Mouse (Mus musculus) liver, embryonic 11.5 days (tissue): ENCODE measurements around the gene Adk. TPM values are rescaled to one million over a fixed set of nuclear protein-coding genes. Genes with fewer than 3 reads are reported as not detected.

Experiments
- ATAC-seq: fragments of 200-750 bp; cut with Nextera tagmentation; replicated peaks from 2 replicates; pipeline ENCODE4 v1.8.0; 2017; ENCODE audit warnings: moderate number of reproducible peaks, mild to moderate bottlenecking, moderate TSS enrichment, moderate library complexity; ENCODE audit not compliant: low FRiP score
- DNase-seq: peaks from one replicate; pipeline ENCODE4 v3.0.0-alpha.2; 2017; ENCODE audit warnings: low spot score
- H3K27ac ChIP-seq: fragments of 300-500 bp; sonication (generic); 2 replicates; pipeline ENCODE4 v1.5.1; 2014; ENCODE audit warnings: mild to moderate bottlenecking, low read depth, low read length, control low read depth
- H3K27me3 ChIP-seq: fragments of 300-500 bp; sonication (generic); replicated peaks from 2 replicates; pipeline ENCODE4 v1.6.1; 2014; ENCODE audit warnings: low read length, mixed read lengths; ENCODE audit not compliant: control insufficient read depth, insufficient read depth
- H3K36me3 ChIP-seq: fragments of 300-500 bp; sonication (generic); 2 replicates; pipeline ENCODE4 v1.6.1; 2014; ENCODE audit warnings: mild to moderate bottlenecking, low read length, moderate library complexity, mixed read lengths; ENCODE audit not compliant: control insufficient read depth, insufficient read depth
- H3K4me1 ChIP-seq: fragments of 300-500 bp; sonication (generic); replicated peaks from 2 replicates; pipeline ENCODE4 v1.6.1; 2014; ENCODE audit warnings: low read length, mixed read lengths; ENCODE audit not compliant: control insufficient read depth, insufficient read depth
- H3K4me2 ChIP-seq: fragments of 300-500 bp; sonication (generic); 2 replicates; pipeline ENCODE4 v1.6.1; 2014; ENCODE audit warnings: mild to moderate bottlenecking, control low read depth, moderate library complexity
- H3K4me3 ChIP-seq: fragments of 300-500 bp; sonication (generic); 2 replicates; pipeline ENCODE4 v1.5.1; 2014; ENCODE audit warnings: low read depth, low read length, control low read depth
- H3K9ac ChIP-seq: fragments of 300-500 bp; sonication (generic); 2 replicates; pipeline ENCODE4 v1.6.1; 2014; ENCODE audit warnings: low read depth, low read length, control low read depth
- H3K9me3 ChIP-seq: fragments of 300-500 bp; sonication (generic); 2 replicates; pipeline ENCODE4 v1.6.1; 2016; ENCODE audit warnings: low read length, inconsistent platforms, mixed read lengths; ENCODE audit not compliant: control insufficient read depth
- whole genome bisulfite sequencing: fragments of 180-500 bp; shearing (Covaris S2); extraction: QIAGEN DNeasy Blood & Tissue Kit; methylation state at CpG from one replicate; pipeline ENCODE4 v1.1.7; 2014; 5-methylcytosine and 5-hydroxymethylcytosine counted together
- polyA plus RNA-seq: library from polyadenylated mRNA; unstranded; fragments of >200 nt; fragmentation: Nextera tagmentation; extraction: Ambion mirVana; gene quantifications from 2 replicates; pipeline ENCODE4 v1.2.1, GENCODE M21; 2014

Gene Adk
- polyA plus RNA-seq, 1 experiment from 2014 or later, result 253 TPM

DNA sequence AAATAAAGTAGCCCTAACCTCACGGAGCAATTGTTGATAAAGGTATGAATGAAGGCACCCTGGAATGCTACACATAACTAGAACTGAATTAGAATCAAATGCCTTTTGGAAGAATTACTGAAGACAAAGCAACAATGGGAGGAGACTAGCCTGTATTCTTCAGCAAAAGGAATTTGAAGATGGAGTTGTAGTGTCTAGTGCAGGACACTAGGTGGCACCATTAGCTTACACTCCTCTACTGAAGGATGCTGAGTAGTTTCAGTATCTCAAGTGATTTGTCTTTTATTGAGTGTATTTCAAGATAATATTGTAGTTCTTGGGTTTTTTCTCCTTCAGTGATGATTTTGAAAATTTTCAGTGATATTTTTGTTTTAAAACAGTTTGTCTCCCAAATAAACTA, 84.5 kb downstream of the Adk start:
- H3K4me2 ChIP-seq, result no peak overlapping the region
- ATAC-seq (0 out of 2 replicates have a peak, but pooled peaks have one; percentile 47), DNase-seq (no peak)
- H3K4me3 ChIP-seq, result no peak overlapping the region
- no peaks in the 10 kb centered on the region for H3K4me1 ChIP-seq
- no peak overlapping the region for H3K27ac ChIP-seq
- no peak overlapping the region for H3K9ac ChIP-seq
- no peaks in the 10 kb centered on the region for H3K9me3 ChIP-seq
- no peaks in the 10 kb centered on the region for H3K27me3 ChIP-seq
- H3K36me3 ChIP-seq, result no peaks in the 10 kb centered on the region
- WGBS, result 48% methylated on average over 1 of the region's 1 CpGs

DNA sequence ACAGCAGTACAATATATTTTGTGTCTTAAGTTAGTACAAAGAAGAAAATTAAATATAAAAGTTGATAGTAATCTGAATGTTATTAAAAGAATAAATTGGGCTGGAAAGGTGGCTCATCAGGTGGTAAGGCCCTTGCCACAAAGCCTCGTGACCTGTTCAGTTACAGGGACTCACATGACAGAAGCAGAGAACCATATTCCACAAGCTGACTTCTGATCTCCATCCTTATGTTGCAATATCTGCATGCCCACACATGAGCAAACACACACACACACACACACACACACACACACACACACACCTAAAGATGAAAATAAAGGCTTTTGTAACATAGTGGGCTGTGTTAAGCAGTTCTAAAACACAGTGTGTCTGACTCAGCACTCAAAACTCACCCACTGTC, 90.2 kb downstream of the Adk start:
- no peak overlapping the region for H3K27ac ChIP-seq
- no peak overlapping the region for H3K9ac ChIP-seq
- H3K4me3 ChIP-seq, result no peak overlapping the region
- no peaks in the 10 kb centered on the region for H3K36me3 ChIP-seq
- H3K4me1 ChIP-seq, result no peaks in the 10 kb centered on the region
- WGBS, result 85% methylated on average over 1 of the region's 1 CpGs
- ATAC-seq (no peak), DNase-seq (no peak)
- no peaks in the 10 kb centered on the region for H3K27me3 ChIP-seq
- H3K4me2 ChIP-seq, result no peak overlapping the region
- no peaks in the 10 kb centered on the region for H3K9me3 ChIP-seq

DNA sequence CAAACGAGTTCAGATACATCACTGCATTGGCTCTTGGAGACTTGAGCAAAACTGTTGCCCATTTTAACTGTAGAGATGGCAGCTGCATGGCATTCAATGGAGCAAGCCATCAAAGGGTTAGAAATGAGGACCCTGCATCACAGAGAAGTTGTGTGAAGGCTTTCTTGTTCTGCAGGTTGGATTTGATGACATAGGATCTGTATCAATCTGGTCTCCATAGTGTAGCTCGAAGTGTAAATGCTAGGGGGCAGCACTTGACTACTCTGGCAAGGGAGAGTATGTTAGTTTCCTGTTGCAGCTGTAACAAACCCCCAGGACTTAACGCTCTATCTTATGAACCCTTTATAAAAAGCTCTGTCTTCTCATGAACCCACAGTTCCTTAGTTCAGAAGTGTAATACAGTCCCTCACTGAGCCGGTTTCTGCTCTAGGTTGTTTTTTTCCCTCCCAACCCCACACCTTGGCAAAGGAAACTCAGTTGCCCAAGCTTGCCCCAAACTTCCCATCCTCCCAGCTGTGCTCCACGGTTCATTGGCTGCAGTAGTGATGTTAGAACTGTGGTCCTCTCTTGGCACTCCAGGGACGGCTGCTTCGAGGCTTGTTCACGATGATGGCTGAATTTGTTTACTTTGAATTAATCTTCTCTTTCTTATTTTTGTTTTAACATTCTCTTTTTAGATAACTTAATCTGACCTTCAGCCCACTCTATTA, 91.2 kb downstream of the Adk start:
- no peaks in the 10 kb centered on the region for H3K9me3 ChIP-seq
- H3K4me1 ChIP-seq, result no peaks in the 10 kb centered on the region
- no peak overlapping the region for H3K4me2 ChIP-seq
- H3K27ac ChIP-seq, result no peak overlapping the region
- H3K36me3 ChIP-seq, result no peaks in the 10 kb centered on the region
- ATAC-seq (no peak), DNase-seq (no peak)
- H3K9ac ChIP-seq, result no peak overlapping the region
- no peak overlapping the region for H3K4me3 ChIP-seq
- WGBS, result 75% methylated on average over 8 of the region's 8 CpGs
- H3K27me3 ChIP-seq, result no peaks in the 10 kb centered on the region

DNA sequence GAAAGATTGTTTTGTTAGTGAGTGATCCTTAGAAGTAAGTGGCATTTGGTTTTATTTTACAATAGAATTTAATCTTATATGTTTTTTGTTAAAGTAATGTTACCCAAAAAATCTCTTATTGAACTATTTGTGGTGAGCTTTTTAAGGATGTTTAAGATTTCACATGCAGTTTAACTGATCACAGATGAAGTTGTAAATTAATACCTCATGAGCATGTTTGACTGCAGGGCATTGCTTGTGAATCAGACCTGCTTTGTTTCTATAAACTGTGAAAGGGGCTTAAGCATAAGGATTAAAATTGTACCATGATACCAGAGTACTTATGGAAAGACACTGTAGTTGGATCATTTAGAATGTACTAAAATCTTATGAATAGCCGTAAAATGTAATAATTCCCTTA, 94.8 kb downstream of the Adk start:
- no peak overlapping the region for H3K27ac ChIP-seq
- no peak for DNase-seq
- H3K36me3 ChIP-seq, result no peaks in the 10 kb centered on the region
- H3K9me3 ChIP-seq, result no peaks in the 10 kb centered on the region
- no peaks in the 10 kb centered on the region for H3K4me1 ChIP-seq
- no peak for ATAC-seq
- whole genome bisulfite sequencing, result 94% methylated on average over 1 of the region's 1 CpGs
- no peak overlapping the region for H3K9ac ChIP-seq
- no peak overlapping the region for H3K4me3 ChIP-seq
- no peak overlapping the region for H3K4me2 ChIP-seq
- no peaks in the 10 kb centered on the region for H3K27me3 ChIP-seq

DNA sequence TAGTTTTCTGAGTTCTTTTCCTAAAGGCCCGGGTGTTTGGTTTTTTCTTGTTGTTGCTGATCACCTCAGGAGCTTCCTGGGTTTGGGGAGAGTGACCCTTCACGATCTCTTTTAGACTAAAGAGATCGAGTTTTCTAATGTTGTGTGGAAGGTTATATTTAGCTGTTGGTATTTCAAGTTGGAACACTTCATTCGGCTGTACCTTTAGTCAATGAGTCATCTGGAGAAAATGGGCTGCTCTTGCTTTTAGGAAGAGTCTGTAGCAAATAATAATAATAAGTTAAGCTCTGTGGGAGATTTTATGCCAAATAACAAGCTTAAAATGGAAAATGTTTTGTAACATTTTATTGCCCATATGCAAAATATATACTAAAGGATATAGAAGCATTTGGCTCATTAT, 97.9 kb downstream of the Adk start:
- Histone ChIP-seq H3K9ac (no peak overlapping the region), H3K27me3 (no peaks in the 10 kb centered on the region), H3K4me1 (no peaks in the 10 kb centered on the region), H3K9me3 (no peaks in the 10 kb centered on the region), H3K4me3 (no peak overlapping the region), H3K36me3 (no peaks in the 10 kb centered on the region), H3K27ac (no peak overlapping the region), H3K4me2 (no peak overlapping the region)
- DNase-seq (no peak), ATAC-seq (no peak)
- 83% methylated on average over 4 of the region's 4 CpGs for WGBS

DNA sequence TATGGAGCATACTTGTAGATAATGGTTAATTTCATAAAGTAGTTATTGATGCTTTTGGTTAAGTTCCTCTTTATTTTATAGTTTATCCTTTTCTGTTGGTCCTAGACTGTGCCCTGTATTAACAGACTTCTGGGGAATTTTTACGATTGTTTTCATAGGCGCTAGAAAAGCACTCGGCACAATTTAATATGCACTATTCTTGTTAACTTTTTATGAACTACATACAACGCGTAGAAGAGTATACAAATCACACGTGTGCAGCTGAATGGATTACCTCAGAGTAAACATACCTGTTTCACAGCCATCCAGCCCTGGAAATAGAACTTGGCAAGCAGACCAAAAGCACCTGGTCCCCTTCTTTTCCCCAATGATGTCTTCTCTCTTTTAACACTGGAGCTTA, 99.7 kb downstream of the Adk start:
- H3K4me2 ChIP-seq, result no peak overlapping the region
- DNase-seq, result no peak

DNA sequence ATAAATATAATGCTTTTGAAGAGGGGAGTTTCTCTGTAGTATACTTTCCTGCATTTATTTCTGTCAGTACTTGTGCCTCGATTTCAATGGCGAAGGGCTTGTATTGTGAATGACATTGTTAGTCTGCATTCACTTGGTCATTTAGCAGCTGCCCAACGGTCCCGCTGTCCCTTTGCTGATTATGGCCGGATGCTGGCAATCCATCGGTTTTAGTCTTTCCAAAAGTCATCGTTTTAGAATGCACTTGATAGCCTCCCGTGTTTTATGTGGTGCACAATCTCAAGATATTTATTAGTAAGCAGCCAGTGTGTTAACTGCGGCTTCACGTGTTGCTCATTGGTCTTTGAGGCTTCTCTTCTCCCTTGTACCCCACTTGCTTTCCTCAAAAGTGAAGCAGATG, 113.3 kb downstream of the Adk start:
- 91% methylated on average over 10 of the region's 10 CpGs for WGBS

More for the DNA sequence above, 99.7 kb downstream of the Adk start:
- ATAC-seq, result no peak
- H3K27me3 ChIP-seq, result no peaks in the 10 kb centered on the region
- H3K27ac ChIP-seq, result no peak overlapping the region
- H3K9ac ChIP-seq, result no peak overlapping the region
- no peaks in the 10 kb centered on the region for H3K4me1 ChIP-seq
- H3K9me3 ChIP-seq, result no peaks in the 10 kb centered on the region
- WGBS, result 90% methylated on average over 6 of the region's 6 CpGs
- H3K4me3 ChIP-seq, result no peak overlapping the region
- H3K36me3 ChIP-seq, result no peaks in the 10 kb centered on the region

DNA sequence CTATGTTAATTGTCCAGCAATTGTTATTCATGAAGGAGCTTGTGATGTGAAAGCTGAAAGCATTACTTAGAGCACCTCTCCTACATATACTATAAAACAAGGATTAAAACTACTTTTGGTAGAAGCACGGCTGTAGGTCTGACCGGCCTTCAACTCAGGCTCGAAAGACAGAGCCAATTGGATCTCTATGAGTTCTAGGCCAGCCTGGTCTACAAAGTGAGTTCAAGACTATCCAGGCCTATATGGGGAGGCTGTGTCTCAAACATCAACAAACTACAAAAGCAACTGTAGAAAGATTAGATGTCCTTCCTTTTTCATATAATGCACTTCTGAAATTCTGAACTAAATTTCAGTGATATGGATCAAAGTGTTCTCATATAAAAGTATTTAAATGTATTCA, 113.7 kb downstream of the Adk start:
- 96% methylated on average over 3 of the region's 3 CpGs for WGBS
- H3K9ac ChIP-seq, result no peak overlapping the region

More for the DNA sequence above, 113.3 kb downstream of the Adk start:
- Histone ChIP-seq H3K4me3 (no peak overlapping the region), H3K36me3 (no peaks in the 10 kb centered on the region), H3K9me3 (no peaks in the 10 kb centered on the region), H3K27ac (no peak overlapping the region), H3K4me1 (no peaks in the 10 kb centered on the region), H3K4me2 (no peak overlapping the region), H3K27me3 (no peaks in the 10 kb centered on the region), H3K9ac (no peak overlapping the region)
- DNase-seq (no peak), ATAC-seq (no peak)

DNA sequence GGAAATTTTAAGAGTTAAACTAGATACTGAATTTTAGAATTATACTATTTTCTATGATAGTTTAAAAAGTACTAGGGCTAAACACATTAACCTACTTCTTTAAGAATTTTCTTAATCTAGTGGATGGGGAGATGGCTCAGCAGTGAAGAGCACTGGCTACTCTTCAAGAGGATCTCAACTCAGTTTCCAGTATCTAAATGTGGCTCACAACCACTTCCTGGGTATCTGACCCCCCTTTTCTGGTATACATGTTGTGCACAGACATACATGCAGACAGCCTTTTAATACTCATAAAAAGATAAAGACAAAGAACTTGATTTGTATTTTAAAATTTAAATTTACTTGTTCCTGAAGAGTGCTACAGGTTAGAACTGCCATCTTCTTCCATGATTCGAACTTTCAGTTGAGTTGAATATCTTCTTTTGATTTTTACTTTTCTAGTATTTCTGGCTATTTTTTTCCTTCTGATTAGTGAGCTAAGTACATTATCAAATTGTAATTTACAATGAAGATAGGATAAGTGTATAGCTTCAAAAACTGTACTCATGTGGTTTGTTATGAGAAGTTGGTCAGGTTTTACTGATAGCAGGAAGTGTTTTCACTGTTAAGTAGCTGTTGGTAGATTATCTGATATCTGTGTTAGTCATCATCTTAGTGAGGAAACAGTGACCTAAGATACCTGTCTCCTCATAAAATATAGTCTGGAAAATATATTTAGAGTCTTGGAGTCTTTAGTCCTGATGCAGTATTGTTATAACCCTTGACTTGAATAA, 121.8 kb downstream of the Adk start:
- no peaks in the 10 kb centered on the region for H3K4me1 ChIP-seq
- DNase-seq (no peak), ATAC-seq (no peak)
- H3K27me3 ChIP-seq, result no peaks in the 10 kb centered on the region
- H3K9me3 ChIP-seq, result no peaks in the 10 kb centered on the region
- no peak overlapping the region for H3K4me2 ChIP-seq
- no peak overlapping the region for H3K9ac ChIP-seq
- no peaks in the 10 kb centered on the region for H3K36me3 ChIP-seq
- no peak overlapping the region for H3K4me3 ChIP-seq
- H3K27ac ChIP-seq, result no peak overlapping the region
- WGBS, result 83% methylated on average over 1 of the region's 1 CpGs

More for the DNA sequence above, 113.7 kb downstream of the Adk start:
- no peak for DNase-seq
- H3K4me1 ChIP-seq, result no peaks in the 10 kb centered on the region
- H3K27me3 ChIP-seq, result no peaks in the 10 kb centered on the region
- no peaks in the 10 kb centered on the region for H3K36me3 ChIP-seq
- no peaks in the 10 kb centered on the region for H3K9me3 ChIP-seq
- ATAC-seq, result no peak
- H3K27ac ChIP-seq, result no peak overlapping the region
- H3K4me3 ChIP-seq, result no peak overlapping the region
- no peak overlapping the region for H3K4me2 ChIP-seq
